Mouse (Mus musculus) liver, adult 2 months (tissue): ENCODE measurements around the gene Cygb.

Experiments used
- CTCF ChIP-seq: fragments of 200-500 bp; IDR thresholded peaks from 2 replicates; pipeline ENCODE4 v1.5.1; 2011; ENCODE audit warnings: low read depth, low read length, control low read depth
- POLR2A ChIP-seq: fragments of 200-500 bp; IDR thresholded peaks from 2 replicates; pipeline ENCODE4 v1.6.1; 2011; ENCODE audit warnings: low read length, control low read depth; ENCODE audit not compliant: insufficient read depth; ENCODE audit errors: extremely low read depth

DNA sequence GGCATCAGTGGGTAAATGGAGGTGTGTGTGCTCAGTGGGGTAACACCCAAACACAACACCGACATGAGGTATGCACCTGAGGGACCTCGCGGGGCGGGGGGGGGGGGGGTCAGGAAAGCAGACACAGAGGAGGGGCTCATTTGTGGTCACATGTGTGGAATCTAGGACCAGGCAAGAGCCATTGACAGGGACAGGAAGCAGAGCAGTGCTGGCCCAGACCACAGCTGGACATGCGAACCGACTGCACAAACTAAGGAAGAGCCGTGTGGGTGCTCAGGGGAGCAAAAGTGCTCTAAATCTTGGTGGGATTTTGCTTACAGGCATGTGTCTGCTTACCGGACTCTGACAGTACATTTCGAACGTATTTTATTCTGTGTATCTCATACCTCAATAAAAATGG, 11.2 kb upstream of the Cygb start:
- TF ChIP-seq CTCF (no peak), POLR2A (no peak)
